Mouse (Mus musculus) heart, adult 8-10 months (tissue): ENCODE results near the gene Dab1. TPM values are rescaled to one million over a fixed set of nuclear protein-coding genes. Genes with fewer than 3 reads are reported as not detected.

Experiments
- DNase-seq: peaks from one replicate; pipeline ENCODE4 v3.0.0; 2022; ENCODE audit warnings: low spot score
- total RNA-seq, 4 experiments: library from RNA; stranded (reverse); gene quantifications; 2 replicates each; pipeline ENCODE4 v1.2.4; 2022

Dab1 gene
- total RNA-seq, 4 experiments from 2014 or later: 0.05 to 0.09 TPM; not detected in 2

DNA sequence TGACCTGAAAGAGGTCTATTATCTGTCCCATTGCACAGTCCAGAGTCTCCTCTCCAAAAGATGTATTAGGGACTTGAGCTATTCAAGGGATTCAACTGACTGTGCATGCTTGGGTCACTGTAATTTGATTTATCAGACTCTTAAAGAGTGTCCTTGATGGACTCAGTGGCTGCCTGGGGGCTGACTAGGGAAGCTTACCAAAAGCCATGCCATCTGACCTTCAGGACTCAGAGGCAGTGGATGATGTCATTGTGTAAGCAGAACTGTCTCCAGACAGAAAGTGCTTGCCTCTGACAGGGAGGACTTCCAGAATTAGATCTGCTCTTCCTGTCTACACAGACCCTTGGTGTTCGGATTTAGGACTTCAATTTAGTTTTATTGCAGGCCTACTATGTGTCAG lies 627.3 kb downstream of the Dab1 start:
- DNase-seq: no peak

DNA sequence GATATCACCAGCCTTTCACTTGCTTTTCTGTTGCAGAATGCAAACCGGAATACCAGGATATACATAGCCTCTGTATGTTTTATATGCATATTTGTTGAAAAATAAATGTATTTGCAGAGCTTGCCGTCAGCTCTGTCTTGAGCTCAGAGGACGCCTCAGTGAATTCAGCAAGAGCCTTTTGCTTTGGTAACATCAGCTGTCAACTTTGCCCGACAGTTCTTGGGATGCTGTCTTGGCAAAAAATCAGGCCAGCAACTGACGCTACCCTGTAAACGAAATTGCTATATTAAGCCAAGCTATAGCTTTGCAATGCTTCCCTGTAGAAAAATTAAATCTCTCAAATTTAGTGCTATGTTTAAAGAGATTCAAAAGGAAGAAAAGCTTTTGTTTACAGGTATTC lies 630.3 kb downstream of the Dab1 start:
- DNase-seq: no peak

DNA sequence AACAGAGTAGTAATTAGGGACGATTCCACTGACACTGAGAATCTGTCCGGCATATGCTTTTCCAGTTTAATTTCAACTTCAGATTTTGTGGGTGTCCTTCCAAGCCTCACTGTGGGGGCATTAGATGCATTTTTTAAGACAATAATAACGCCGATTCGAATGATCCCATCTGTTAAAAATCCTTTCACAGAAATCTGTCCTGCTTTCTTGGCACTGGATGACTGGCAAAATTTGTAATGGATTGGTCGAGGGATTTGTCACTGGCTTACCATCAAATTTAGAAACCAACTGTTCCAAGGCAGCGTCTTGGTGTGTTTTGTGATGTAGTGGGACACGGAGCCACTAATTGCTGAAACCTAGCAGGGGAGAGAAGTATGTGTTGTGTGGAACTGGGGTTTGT lies 638.6 kb downstream of the Dab1 start:
- DNase-seq: no peak

DNA sequence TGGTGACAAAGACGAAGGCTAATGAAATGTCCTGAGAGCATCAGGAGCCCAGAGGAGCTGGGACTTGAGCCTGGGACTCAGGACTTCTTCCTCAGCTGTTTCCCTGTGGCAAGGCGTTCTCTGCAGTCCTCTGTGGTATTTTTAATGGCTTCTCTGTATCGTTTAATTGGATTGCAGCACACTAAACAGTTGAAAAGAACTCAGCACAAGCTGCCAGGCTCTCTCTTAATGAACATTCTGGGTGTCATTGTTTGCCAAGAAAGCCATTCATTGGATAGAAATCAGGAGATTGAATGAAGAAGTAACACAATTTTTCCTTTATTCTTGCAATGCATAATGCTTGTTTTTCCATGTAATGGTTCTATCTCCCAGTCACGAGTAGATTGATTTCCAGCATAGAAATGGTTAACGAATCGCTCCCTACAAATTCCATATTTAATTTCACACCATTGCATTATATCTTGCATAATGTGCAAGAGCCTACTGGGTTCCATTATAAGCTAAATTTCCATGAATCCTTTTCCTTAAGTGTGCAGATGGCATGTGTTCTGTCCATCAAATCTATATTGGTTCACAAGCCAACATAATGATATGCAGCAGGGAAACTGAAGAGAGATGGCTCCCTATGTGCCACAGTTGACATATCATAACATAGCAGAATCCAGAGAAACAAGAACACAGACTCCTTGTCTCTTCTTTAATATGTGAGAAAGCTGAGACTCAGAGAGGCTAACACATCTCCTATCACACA lies 650.4 kb downstream of the Dab1 start:
- DNase-seq: no peak

DNA sequence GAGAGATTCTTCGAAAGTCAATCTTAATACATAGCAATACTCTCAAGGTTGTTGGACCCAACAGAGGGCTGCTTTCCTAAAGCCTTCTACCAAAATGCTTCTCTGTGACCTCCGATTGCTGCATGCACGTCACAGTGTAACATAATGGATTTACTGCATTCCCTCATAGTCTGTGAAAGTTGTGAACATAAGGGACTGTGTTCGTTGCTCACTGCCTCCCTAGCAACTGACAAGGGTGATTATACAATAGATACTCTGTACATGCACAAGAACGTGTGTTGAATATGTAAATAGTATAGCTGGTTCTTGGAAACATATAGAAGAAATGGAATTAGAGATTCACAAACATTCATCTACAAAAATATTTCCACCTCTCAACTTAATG lies 651.0 kb downstream of the Dab1 start:
- DNase-seq: no peak

DNA sequence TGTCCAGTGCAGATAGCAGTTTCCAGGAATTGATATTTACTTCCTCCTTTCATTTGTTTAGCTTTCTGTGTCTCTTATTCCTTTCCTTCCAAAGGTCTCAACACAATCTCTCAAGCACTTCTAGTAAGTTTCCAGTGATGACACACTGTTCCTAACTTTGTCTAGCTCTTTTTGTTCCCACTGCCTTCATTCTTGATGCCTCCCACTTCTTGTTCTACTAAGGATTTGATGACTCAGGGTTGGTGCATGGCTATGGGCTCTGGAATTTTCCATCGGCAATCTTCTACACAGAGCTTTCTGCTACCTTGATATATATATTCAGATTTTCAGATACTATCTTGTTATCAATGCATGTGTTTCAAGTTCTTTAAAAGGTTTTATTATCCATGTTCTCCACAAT lies 656.1 kb downstream of the Dab1 start:
- DNase-seq: no peak

DNA sequence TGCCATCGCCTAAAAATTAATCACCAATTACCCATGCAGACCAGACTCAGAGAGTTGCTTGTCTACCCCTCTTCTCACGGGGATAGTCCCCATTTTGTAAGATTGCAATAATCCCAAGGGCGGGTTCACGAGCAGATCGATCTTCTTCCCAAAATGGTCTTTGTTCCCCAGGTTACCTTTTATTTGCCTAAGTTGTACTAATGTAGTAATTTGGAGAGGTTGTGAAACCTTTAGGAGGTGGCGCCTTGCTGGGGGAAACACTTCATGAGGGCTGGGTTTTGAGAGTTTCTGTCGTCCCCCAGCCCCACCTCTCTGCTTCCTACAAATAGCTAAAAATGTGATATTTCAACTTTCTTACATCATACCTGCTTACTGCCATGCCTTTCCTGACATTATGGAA lies 657.8 kb downstream of the Dab1 start:
- DNase-seq: no peak

DNA sequence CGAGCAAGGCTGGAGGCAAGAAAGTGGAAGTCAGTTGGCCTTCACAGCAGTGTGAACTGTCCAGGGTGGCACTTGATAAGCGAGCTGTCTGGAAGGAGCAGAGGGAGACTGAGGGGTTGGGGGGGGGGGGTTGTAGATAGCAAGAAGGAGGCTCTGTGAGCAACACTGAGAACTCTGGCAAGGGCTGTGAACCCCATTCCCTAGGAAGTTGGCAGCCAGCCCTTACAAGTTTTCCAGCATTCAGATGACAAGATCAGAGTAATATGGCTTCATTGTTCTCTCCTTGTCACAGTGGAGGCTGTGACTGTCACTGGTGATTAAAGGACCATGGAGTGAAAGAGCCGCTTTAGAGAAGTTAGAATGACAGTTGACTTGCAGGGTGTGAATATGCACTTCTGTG lies 662.4 kb downstream of the Dab1 start:
- no peak for DNase-seq

DNA sequence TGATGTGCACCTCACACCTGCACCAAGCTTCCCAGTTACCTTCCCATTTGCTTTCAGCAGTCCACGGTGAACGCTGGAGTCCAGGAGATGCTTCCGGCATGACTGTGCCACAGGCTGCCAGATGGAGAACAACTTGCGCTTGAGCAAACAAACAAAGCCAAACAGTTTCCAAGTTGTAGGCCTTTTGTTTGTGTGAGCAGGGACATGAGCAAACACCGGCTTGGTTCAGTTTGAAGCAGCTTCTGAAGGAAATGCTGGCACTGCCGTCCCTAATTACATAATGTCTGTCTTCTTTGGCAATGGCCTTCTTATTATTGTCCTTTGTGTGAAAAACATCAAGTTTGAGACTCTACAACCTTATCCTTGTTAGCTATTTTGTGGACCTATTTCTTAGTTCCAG lies 664.7 kb downstream of the Dab1 start:
- DNase-seq: no peak

DNA sequence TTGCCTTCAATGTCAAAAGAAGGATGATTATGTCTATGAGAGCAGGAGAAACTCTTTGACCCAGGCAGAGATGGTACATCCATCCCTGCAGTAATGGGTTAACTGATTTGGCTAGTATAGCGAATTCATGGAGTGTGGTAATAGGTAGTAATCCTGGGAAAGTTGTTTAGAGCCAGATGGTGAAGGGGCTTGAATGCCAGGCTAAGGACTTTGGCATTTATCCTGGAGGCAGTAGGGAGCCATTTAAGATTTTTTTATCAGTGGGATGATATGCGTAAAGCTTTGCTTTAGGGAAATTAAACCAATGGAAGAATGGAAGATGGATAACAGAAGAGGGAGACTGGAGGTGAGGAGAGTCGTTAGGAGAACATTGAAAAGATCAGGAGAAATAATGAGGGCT lies 669.2 kb downstream of the Dab1 start:
- no peak for DNase-seq

DNA sequence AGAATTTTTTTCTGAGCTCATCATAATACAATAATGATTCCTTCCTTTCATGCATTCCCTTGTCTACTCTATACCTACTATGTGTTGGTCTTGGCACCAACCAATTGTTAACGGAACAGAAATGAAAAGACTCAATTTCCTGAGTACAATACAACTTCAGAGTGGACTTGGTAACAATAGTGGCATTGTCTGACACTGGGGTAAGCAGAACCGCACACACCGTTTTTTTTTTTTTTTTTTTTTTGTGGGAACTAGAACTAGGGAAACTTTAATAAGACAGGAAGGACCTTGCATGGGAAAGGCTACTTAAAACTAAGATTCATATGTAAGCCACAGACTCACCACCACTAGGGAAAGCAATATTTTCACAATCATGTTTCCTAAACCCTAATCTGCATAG lies 682.6 kb downstream of the Dab1 start:
- no peak for DNase-seq

DNA sequence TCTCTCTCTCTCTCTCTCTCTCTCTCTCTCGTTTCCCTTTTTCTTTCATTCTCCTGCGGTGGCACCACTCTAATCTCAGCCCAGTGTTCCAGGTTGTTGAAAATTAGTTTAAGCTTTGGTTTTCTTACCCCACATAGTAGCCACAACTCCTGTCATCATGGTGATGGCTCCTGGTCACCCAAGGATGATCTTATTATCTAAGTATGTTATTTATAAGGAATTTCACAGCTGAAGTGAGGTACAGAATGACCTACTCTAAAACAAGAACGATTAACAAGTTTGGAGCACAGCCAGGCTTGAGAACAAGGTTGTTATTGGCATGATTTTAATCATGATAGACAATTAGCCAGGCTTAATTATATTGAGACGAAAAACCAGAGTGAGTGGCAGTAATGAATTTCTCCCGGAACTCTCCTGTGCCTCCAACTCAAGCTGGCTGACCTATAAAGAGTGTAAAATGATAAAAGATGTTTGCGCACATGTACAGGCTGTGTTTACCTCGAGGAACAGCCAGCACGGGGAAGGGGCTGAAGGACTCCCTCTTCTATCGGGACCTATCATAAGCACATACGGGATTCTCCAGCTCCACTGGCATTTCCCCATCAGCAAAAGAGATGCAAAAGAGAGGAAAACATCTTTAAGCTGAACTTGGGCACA lies 684.0 kb downstream of the Dab1 start:
- no peak for DNase-seq

DNA sequence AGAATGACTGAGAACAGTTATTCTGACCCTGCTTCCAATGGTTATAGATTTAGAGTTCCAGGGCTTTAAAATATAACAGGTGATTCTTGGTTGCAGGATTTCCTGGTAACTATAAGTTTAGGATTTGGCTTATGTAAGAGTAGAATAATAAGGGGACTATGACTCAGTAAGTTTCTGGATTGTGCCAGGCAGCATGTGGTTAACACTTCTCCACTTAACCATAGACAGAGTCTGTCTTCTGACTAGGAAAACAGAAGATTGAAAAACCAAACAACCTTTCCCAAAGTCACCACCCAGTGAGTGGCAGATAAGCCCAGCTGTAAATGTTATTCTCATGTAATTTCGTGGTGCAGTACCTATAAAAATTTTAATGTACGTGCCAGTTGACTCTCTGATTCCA lies 688.6 kb downstream of the Dab1 start:
- DNase-seq: no peak

DNA sequence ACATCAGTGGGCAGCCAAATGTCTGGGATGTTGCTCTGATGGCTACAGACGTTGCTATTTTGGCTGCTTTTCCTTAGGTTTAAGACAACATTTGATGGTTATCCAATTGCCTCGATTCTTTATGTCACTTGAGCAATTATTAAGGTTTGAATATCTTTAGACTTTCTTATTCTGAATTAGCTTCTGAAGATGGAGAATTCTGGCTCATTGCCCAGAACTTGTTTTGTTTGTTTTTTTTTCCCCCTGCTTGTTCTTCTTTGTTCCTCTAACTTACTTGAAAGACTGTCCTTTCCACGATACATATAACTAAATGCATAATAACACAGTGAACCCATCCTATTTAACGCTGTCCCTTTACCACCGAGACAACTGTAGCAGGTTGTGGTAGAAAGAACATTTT lies 707.1 kb downstream of the Dab1 start:
- DNase-seq: no peak

DNA sequence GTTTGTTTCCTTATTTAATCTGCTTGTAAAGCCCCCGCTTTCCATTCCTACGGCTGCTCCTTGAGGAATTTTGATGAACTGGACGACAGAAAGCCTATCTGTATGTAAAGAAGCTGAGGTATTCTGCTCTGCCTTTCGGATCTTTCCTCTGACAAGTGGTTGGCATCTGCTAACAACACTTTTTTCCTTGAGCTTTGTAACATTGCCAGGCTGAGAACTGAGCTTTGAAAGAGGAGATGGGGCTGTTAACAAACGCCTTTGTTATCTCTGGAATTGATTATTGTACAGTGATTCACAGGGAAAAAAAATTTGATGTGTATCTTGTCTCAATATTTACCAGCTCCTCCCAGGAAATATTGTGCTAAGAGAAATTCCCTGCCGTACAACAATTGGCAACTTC lies 712.7 kb downstream of the Dab1 start:
- DNase-seq: no peak

DNA sequence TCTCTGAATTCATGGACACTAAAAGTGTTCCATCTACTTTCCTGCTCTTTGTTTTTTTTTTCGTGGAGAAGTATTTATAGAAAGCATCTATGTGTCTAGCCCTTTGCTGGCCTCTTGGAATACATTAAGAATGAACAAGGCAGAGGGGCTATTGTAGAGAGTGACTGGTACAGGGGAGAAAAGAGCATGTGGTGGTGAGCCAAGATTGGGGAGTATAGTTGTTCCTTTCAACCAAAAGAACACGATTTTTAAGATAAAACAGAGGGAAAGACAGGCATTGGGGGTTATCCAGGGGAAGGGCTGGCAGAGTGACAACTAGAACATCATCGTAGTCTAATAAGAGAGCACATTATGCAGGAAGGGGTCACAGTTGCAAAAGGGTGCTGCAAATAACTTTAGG lies 713.2 kb downstream of the Dab1 start:
- no peak for DNase-seq

DNA sequence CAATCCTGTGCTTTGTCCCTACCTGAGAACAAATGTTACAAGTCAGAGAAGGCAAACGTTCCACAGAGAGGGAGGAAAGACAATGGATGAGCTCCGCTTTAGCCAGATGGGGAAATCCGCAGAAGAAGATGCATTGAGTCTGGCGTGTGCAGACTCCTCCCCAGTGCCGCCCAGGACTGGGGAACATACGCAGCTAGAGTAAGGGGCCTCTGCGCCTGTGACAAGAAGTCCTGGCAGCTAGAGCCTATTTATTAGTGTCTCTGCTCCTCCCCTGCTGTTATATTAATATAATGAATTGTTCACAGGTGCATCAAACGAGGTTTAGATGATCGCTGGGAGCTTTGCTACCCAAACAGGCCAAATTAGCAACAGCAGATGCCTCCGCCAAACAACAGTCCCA lies 718.1 kb downstream of the Dab1 start:
- DNase-seq: no peak

DNA sequence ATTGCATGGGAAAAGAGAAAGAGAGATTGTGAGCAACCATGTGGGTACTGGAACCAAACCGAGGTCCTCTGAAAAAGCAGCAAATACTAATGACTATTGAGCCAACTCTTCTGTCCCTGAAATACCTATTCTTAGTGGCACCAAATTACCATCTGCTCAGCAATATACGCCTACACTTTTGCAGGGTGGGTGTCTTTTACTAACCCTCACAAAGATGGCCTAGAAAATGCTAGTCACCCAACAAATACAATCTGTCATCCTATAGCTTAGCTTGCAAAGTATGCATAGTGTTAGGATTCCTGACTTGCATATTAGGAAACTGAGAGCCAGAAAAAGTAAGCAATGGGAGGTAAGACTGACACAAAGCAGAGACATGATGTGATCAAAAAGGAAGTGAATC lies 719.2 kb downstream of the Dab1 start:
- DNase-seq: no peak

DNA sequence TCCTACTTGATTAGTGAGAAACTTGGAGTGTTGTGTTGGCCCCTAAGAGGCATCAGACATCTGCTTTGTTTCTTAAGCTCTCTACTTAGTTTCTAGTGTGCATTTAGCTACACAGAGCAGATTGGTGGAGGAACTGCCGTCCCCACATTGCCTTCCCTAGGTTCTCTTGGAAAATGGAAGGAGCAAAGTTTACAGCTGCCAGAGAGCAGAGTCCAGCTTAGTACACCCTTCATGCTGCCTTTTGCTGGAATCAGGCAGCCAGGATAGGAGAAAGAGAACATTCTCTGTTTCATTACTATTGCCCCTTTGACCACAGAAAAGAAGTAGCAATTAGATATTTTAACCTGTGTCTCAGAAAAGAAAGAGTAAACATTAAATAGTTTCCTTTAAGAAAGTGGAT lies 742.2 kb downstream of the Dab1 start:
- no peak for DNase-seq

DNA sequence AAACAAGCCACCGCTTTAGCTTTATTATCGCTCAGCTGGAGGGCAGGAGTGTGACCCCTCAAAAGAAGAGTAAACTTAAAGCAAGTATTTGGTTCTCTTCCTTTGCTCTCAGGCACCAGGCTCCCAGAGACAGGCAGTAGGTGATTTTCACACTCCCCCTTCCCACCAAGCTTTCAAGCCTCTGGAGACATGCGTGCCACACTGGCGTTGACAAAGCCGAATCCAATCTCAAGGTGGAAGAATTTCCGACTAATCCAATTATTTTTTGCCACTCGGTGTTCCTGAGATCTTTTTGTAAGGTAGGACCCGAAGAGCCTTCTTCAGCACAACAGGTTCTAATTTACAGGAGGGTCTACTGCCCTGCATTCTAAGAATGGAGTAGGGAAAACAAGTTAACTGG lies 747.3 kb downstream of the Dab1 start:
- no peak for DNase-seq

DNA sequence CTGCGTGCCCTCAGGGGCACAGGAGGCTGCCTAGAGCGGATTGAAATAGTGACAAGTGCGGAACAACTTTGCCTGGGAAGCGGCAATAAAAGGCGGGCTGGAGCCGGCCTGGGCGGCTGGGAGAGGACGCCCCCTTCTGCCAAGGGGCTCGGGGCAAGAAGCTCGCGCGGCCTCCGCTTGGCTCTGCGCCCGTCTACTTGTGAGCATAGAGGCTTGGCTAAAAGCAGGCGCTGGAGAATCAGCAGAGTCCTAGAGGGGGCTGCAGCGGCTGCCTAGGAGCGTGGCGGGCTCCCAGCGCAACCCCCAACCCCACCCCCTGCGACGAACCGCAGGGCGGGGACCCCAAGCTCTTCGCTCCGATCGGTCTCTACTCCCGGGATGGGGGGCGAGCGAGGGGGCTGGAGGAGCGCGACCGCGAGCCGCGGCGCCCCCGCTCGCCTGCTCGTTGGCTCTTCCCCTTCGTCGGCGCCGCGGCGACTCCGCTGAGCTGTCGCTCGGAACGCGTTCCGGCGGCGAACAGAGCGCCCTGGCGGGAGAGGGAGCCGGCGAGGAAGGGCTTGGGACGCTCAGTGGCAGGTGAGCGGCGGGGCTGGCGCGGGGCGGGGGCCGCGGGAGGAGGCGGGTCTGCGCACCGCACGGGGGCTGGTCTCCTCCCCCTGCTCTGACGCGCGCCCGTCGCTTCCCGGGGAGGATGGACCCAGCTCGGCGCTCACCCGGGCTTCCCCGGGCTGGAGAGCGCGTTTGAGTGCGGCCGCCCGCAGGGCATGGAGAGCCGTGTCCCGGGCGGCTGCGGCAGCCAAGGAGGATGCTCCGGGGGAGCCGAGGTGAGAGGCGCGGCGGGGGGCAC lies 748.0 kb downstream of the Dab1 start:
- DNase-seq: peak; percentile 6

DNA sequence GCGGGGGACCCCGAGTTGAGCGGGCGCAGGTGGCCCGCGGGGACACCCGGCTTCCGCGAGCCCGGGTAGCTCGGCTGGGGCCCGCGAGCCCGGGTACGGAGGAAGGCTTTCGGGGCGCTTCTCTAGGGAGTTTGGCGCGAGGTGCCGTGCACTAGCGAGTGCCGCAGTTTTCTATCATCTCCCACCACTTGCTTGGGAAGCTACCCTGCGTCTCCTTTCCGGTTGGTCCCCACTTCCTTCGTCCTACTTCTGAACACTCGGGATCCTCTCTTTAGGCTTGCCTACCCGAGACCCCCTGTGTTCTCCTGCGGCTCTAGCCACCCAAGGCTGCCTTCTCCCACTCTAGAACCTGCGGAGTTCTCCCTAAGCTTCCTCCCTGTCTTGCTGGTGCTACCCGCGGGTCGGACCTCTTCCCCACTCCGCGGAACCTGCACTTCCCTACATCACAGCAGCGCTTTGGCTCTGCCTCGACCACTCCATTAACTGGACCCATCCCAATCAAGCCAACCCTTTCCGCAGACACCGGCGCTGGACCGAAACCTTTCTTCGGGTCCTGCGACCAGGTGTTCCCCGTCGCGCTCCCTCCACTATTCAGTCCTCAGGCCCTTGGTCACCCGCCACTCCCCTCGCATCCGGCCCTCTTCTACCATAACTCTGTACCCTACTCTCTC lies 748.7 kb downstream of the Dab1 start:
- no peak for DNase-seq
